ENCODE assay signal across 8 mouse cellular contexts in genomic region chrX:36969501-36969900, GRCm38 (mm10).
"Had no signal": no experiment of that assay in that cellular context is flagged by ENCODE, and none has a peak within 500 bp of the region (broad histone marks: within the 10 kb centered on the region; RNA-seq: fewer than 3 reads in every experiment).

No protein-coding gene starts in this region.

- DNase-seq: lung, adult 18-20 months; lung, embryonic 14.5 days; lung, postnatal 10 days; lung, postnatal 4 days; right cerebral cortex, postnatal 14 days; thymus, adult 2 months; thymus, postnatal 25 days; thymus, postnatal 4 days had no signal
